8 mouse cellular contexts compared by ENCODE assay signal in the genomic region with DNA sequence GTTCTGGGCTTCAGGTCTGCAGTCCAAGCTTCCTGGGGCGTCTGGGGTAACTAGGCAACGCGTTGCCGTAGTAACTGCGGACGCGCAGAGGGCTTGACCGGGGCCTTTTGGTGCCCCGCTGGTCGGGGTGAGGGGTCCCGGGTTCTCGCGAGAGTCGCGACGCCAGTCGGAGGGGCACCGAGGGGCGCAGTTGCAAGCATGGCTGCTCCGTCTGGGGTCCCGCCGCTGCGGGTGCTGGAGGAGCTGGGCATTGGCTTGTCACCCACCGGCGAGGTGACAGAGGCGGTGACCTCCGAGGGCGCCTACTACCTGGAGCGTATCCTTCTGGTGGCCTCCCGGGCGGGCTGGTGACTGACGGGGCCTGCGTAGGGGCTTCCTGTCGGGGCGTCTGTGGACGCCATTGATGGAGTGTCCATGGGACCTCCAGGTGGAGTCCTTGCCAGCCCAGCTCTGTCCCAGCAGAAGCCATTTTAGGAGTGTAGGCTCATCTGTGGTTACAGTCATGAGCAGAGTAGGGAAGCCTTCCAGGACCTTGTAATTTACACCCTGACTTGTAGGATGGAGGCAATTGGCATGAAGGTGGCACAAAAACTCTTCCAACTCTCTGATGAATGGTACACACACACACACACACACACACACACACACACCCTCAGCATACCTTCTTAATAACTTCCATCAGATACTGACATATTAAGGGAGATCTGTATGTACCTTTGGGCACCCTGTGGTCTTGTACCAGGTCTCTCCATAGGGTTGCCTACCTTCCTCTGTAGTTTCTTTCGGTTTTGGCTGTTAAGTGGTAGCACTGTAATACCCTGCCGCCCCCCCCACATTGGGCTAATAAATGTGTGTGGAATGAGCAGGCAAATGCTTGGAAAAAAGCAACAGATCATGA. TPM values are rescaled to one million over a fixed set of nuclear protein-coding genes. Genes with fewer than 3 reads are reported as not detected.
A peak's percentile ranks its signal among the peaks of the same experiment; 100 is the strongest.
DNase-seq lines count a peak whose midpoint lies in the region; ATAC-seq lines count a peak whose summit lies in the region.

Spag16 (plus strand) TSS at position 165 of the 898 bp plus-strand sequence.

- H3K9me3 ChIP-seq in heart, embryonic 15.5 days (replicated peaks) = no peaks in the 10 kb centered on the region
- H3K9me3 ChIP-seq in stomach, embryonic 16.5 days (replicated peaks; ENCODE audit: control insufficient read depth, low read length) = no peaks in the 10 kb centered on the region

- no peak within 1 kb of the TSS for H3K27ac ChIP-seq in heart, embryonic 15.5 days
- no peak within 1 kb of the TSS for H3K27ac ChIP-seq in stomach, embryonic 16.5 days (ENCODE audit: low read length)

- H3K9ac ChIP-seq in heart, embryonic 15.5 days = peak within 1 kb of the TSS; percentile 46
- peak within 1 kb of the TSS; percentile 54; the same call in 1 of the 2 replicates for H3K9ac ChIP-seq in stomach, embryonic 16.5 days (ENCODE audit: low read length)

- peak within 1 kb of the TSS; percentile 62 for H3K4me3 ChIP-seq in heart, embryonic 15.5 days
- peak within 1 kb of the TSS; percentile 44 for H3K4me3 ChIP-seq in stomach, embryonic 16.5 days (replicated peaks; ENCODE audit: low read length)

- 11% methylated on average over 38 of the region's 38 CpGs for WGBS in heart, embryonic 15.5 days
- 8% methylated on average over 38 of the region's 38 CpGs for whole genome bisulfite sequencing in stomach, embryonic 16.5 days

- DNase-seq in layer of hippocampus, adult 9-11 months = peak; percentile 4
- DNase-seq in layer of hippocampus, adult 9-10 months (ENCODE audit: low spot score) = no peak
- DNase-seq in cerebellum, postnatal 25 days = peak; percentile 15 to 38
- DNase-seq in kidney, postnatal 36 days = peak; percentile 13 to 56
- peak; percentile 3 for DNase-seq in lung, postnatal 14 days
- no peak for DNase-seq in MN1 (ENCODE audit: low spot score)

- no peaks in the 10 kb centered on the region for H3K27me3 ChIP-seq in heart, embryonic 15.5 days
- H3K27me3 ChIP-seq in stomach, embryonic 16.5 days (ENCODE audit: control insufficient read depth, insufficient read depth, low read length) = no peaks in the 10 kb centered on the region

- H3K4me1 ChIP-seq in heart, embryonic 15.5 days (replicated peaks) = peaks cover 5% of the 10 kb centered on the region; the same call in 1 of the 2 replicates
- 0 out of 2 replicates have a peak, but pooled peaks cover 5% of the 10 kb centered on the region for H3K4me1 ChIP-seq in stomach, embryonic 16.5 days (ENCODE audit: control insufficient read depth, insufficient read depth, low read length)

- ATAC-seq in heart, embryonic 15.5 days (replicated peaks; ENCODE audit: insufficient number of reproducible peaks, insufficient read depth, low FRiP score, low read depth) = peak; percentile 58
- ATAC-seq in stomach, embryonic 16.5 days (ENCODE audit: insufficient read depth, low FRiP score) = peak; percentile 74

- peak within 1 kb of the TSS; percentile 87 for H3K4me2 ChIP-seq in heart, embryonic 15.5 days
- peak within 1 kb of the TSS; percentile 78 for H3K4me2 ChIP-seq in stomach, embryonic 16.5 days (ENCODE audit: low read depth, low read length)

- no peaks in the 10 kb centered on the region for H3K36me3 ChIP-seq in heart, embryonic 15.5 days
- no peaks in the 10 kb centered on the region for H3K36me3 ChIP-seq in stomach, embryonic 16.5 days (ENCODE audit: control insufficient read depth, insufficient read depth, low read length)

RNA-seq across cellular contexts. Expression of gene Spag16, which starts in this region (rescaled TPM):
- polyA plus RNA-seq in heart, embryonic 15.5 days (2015; fragmentation: Nextera tagmentation; extraction: Ambion mirVana) = 0.25 and 0.38 TPM in 2 replicates
- polyA plus RNA-seq in stomach, embryonic 16.5 days (2015; fragmentation: Nextera tagmentation; extraction: Ambion mirVana) = 0.04 TPM in 1 of 2 replicates, not detected in the other

Comparison
In these comparisons a context has a peak if more than half of its experiments do, and no peak if none do; other contexts are left out.
1. DNase-seq: peak in layer of hippocampus, adult 9-11 months (single experiment), cerebellum, postnatal 25 days (2 of 2), kidney, postnatal 36 days (2 of 2) and lung, postnatal 14 days (single experiment); none in layer of hippocampus, adult 9-10 months (single experiment) and MN1 (single experiment).
2. Peak in ATAC-seq, H3K4me3 ChIP-seq, H3K9ac ChIP-seq and H3K4me2 ChIP-seq in heart, embryonic 15.5 days; RNA of the gene not detected or under 1 TPM.
3. Peak in ATAC-seq, H3K4me3 ChIP-seq, H3K9ac ChIP-seq and H3K4me2 ChIP-seq in stomach, embryonic 16.5 days; RNA of the gene not detected or under 1 TPM.